Mouse (Mus musculus): Measurements from ENCODE around the gene Nr1i3. TPM values are rescaled to one million over a fixed set of nuclear protein-coding genes. Genes with fewer than 3 reads are reported as not detected.

Gene Nr1i3
- polyA plus RNA-seq, 1 experiment from 2014 or later = not detected

GRCm38 (mm10) chr1:171222238-171223155 is 8.7 kb downstream of the Nr1i3 start, which contains the start of gene Tomm40l:
Gene Tomm40l (minus strand): TSS chr1:171222514.
- WGBS = 3% methylated on average over 28 of the region's 28 CpGs
- peak; percentile 92 for DNase-seq (ENCODE audit: low spot score)
- Histone ChIP-seq H3K9ac (ENCODE audit: low read length) (peak within 1 kb of the TSS; percentile 44), H3K36me3 (ENCODE audit: control insufficient read depth, insufficient read depth, low read length) (no peaks in the 10 kb centered on the region), H3K9me3 (ENCODE audit: control insufficient read depth, low read length) (no peaks in the 10 kb centered on the region), H3K4me1 (ENCODE audit: control insufficient read depth, insufficient read depth, low read length) (0 out of 2 replicates have a peak, but pooled peaks cover 4% of the 10 kb centered on the region), H3K27me3 (ENCODE audit: control insufficient read depth, insufficient read depth, low read length) (no peaks in the 10 kb centered on the region), H3K4me2 (ENCODE audit: low read depth) (peak within 1 kb of the TSS; percentile 56), H3K27ac (ENCODE audit: low read depth, low read length) (0 out of 2 replicates have a peak within 1 kb of the TSS, but pooled peaks have one; percentile 58), H3K4me3 (ENCODE audit: low read depth, low read length) (peak within 1 kb of the TSS; percentile 50)
- ATAC-seq (ENCODE audit: insufficient read depth, low FRiP score, low TSS enrichment) = peak; percentile 97

DNA sequence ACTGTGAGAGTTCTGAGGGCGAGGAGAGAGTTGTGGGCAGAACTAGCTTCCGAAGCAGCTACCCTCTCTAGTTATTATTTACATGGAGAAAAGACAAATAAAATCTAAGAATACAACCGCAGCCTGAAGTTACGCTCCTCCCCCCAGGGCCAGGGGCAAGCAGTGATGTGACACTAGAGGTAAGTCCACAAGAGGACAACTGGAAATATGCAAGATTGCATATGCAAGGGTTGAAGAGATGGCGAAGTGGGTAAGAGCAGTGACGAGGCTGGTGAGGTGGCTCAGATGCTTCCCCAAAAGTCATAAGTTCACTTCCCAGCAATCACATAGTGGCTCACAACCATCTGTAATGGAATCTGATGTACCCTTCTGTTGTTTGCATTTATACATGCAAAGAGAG is 9.4 kb downstream of the Nr1i3 start:
- Histone ChIP-seq H3K36me3 (ENCODE audit: control insufficient read depth, insufficient read depth, low read length) (no peaks in the 10 kb centered on the region), H3K4me2 (ENCODE audit: low read depth) (peak overlapping the region; percentile 35), H3K27me3 (ENCODE audit: control insufficient read depth, insufficient read depth, low read length) (no peaks in the 10 kb centered on the region), H3K4me1 (ENCODE audit: control insufficient read depth, insufficient read depth, low read length) (0 out of 2 replicates have a peak, but pooled peaks cover 4% of the 10 kb centered on the region), H3K9me3 (ENCODE audit: control insufficient read depth, low read length) (no peaks in the 10 kb centered on the region), H3K4me3 (ENCODE audit: low read depth, low read length) (peak overlapping the region; percentile 23), H3K27ac (ENCODE audit: low read depth, low read length) (no peak overlapping the region), H3K9ac (ENCODE audit: low read length) (no peak overlapping the region)
- DNase-seq (ENCODE audit: low spot score) (no peak), ATAC-seq (ENCODE audit: insufficient read depth, low FRiP score, low TSS enrichment) (no peak)
- 90% methylated on average over 6 of the region's 6 CpGs for WGBS

- H3K4me1 ChIP-seq (ENCODE audit: control insufficient read depth, insufficient read depth, low read length) = 0 out of 2 replicates have a peak, but pooled peaks cover 4% of the 10 kb centered on the region
- H3K36me3 ChIP-seq (ENCODE audit: control insufficient read depth, insufficient read depth, low read length) = no peaks in the 10 kb centered on the region
- no peaks in the 10 kb centered on the region for H3K9me3 ChIP-seq (ENCODE audit: control insufficient read depth, low read length)
- no peaks in the 10 kb centered on the region for H3K27me3 ChIP-seq (ENCODE audit: control insufficient read depth, insufficient read depth, low read length)
- no peak overlapping the region for H3K4me2 ChIP-seq (ENCODE audit: low read depth)
- H3K9ac ChIP-seq (ENCODE audit: low read length) = no peak overlapping the region
- no peak overlapping the region for H3K27ac ChIP-seq (ENCODE audit: low read depth, low read length)
- ATAC-seq (ENCODE audit: insufficient read depth, low FRiP score, low TSS enrichment) (no peak), DNase-seq (ENCODE audit: low spot score) (no peak)
- no peak overlapping the region for H3K4me3 ChIP-seq (ENCODE audit: low read depth, low read length)
- WGBS = 94% methylated on average over 2 of the region's 2 CpGs
Observed at GRCm38 (mm10) chr1:171223796-171224195, 10.0 kb downstream of the Nr1i3 start.

DNA sequence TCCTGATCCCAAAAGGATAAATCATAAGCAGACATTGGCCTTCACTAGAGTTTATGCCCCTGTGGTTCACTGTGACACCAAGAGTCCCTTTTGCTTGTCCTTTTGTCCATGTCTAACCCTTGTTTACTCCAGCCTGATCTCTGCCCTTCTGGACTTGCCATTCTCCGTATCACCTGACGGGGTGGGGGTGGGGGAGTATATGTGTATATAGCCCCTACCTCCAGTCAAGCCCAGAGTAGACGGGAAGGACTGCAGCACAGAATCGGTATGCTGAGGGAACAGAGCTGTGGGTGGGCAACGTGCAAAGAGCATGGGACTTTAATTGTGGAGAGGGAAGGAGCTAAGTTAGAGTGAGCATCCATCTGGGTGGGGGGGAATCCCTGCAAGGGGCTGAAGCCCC is 11.1 kb downstream of the Nr1i3 start, which contains the start of gene Apoa2:
TSS of gene Apoa2 (plus strand) at position 198 of the 400 bp plus-strand sequence.
- WGBS = 73% methylated on average over 5 of the region's 5 CpGs
- Histone ChIP-seq H3K9me3 (ENCODE audit: control insufficient read depth, low read length) (no peaks in the 10 kb centered on the region), H3K4me2 (ENCODE audit: low read depth) (no peak within 1 kb of the TSS), H3K27ac (ENCODE audit: low read depth, low read length) (no peak within 1 kb of the TSS), H3K4me1 (ENCODE audit: control insufficient read depth, insufficient read depth, low read length) (0 out of 2 replicates have a peak, but pooled peaks cover 4% of the 10 kb centered on the region), H3K4me3 (ENCODE audit: low read depth, low read length) (no peak within 1 kb of the TSS), H3K9ac (ENCODE audit: low read length) (no peak within 1 kb of the TSS), H3K36me3 (ENCODE audit: control insufficient read depth, insufficient read depth, low read length) (no peaks in the 10 kb centered on the region), H3K27me3 (ENCODE audit: control insufficient read depth, insufficient read depth, low read length) (no peaks in the 10 kb centered on the region)
- ATAC-seq (ENCODE audit: insufficient read depth, low FRiP score, low TSS enrichment) = no peak
- DNase-seq (ENCODE audit: low spot score) = no peak

DNA sequence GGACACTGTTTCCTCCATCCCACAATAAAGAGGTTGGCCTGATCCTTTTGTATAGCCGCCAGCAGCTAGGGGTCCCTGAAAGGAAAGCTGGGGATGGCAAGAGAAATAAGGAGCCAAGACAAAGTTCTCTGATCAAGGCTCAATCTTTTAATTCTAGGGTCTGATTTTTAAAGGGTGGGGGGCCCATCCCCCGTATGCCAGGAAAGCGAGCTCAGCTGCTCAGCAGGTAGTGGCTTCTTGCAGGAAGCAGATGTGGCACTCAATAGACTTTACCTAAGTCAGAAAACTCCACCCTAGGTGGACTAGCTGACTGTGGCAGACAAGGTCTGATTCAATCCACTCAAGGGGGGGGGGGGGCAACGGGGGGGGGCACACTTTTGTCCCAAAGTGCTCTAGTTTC is 13.0 kb downstream of the Nr1i3 start:
- Histone ChIP-seq H3K27me3 (ENCODE audit: control insufficient read depth, insufficient read depth, low read length) (no peaks in the 10 kb centered on the region), H3K4me3 (ENCODE audit: low read depth, low read length) (no peak overlapping the region), H3K9ac (ENCODE audit: low read length) (no peak overlapping the region), H3K4me1 (ENCODE audit: control insufficient read depth, insufficient read depth, low read length) (no peaks in the 10 kb centered on the region), H3K4me2 (ENCODE audit: low read depth) (no peak overlapping the region), H3K9me3 (ENCODE audit: control insufficient read depth, low read length) (no peaks in the 10 kb centered on the region), H3K27ac (ENCODE audit: low read depth, low read length) (no peak overlapping the region), H3K36me3 (ENCODE audit: control insufficient read depth, insufficient read depth, low read length) (no peaks in the 10 kb centered on the region)
- ATAC-seq (ENCODE audit: insufficient read depth, low FRiP score, low TSS enrichment) (no peak), DNase-seq (ENCODE audit: low spot score) (no peak)
- WGBS = 51% methylated on average over 4 of the region's 4 CpGs

DNA sequence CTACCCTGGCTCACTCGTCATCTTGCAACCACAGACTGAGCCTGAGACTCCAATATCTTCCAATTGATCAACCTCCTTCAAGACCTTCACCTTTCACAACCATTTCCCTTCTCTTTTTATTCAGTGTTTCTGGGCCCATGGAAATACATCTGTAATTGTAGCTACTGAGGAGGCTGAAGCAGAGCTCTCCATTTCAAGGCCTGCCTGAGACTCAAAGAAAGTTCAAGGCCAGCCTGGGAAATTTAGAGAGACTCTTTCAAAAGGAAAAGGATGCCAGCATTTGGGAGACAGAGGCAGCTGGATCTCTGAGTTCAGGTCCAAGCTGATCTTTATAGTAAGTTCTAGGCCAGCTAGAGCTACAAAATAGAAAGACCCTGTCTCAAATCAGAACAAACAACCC is 14.1 kb downstream of the Nr1i3 start:
- H3K9ac ChIP-seq (ENCODE audit: low read length) = no peak overlapping the region
- DNase-seq (ENCODE audit: low spot score) = no peak
- no peaks in the 10 kb centered on the region for H3K4me1 ChIP-seq (ENCODE audit: control insufficient read depth, insufficient read depth, low read length)
- no peak for ATAC-seq (ENCODE audit: insufficient read depth, low FRiP score, low TSS enrichment)
- 88% methylated on average over 1 of the region's 1 CpGs for WGBS
- H3K36me3 ChIP-seq (ENCODE audit: control insufficient read depth, insufficient read depth, low read length) = no peaks in the 10 kb centered on the region
- H3K4me2 ChIP-seq (ENCODE audit: low read depth) = no peak overlapping the region
- H3K27me3 ChIP-seq (ENCODE audit: control insufficient read depth, insufficient read depth, low read length) = no peaks in the 10 kb centered on the region
- no peak overlapping the region for H3K4me3 ChIP-seq (ENCODE audit: low read depth, low read length)
- H3K27ac ChIP-seq (ENCODE audit: low read depth, low read length) = no peak overlapping the region
- H3K9me3 ChIP-seq (ENCODE audit: control insufficient read depth, low read length) = no peaks in the 10 kb centered on the region

GRCm38 (mm10) chr1:171229750-171230149 is 16.0 kb downstream of the Nr1i3 start:
- Histone ChIP-seq H3K4me1 (ENCODE audit: control insufficient read depth, insufficient read depth, low read length) (no peaks in the 10 kb centered on the region), H3K36me3 (ENCODE audit: control insufficient read depth, insufficient read depth, low read length) (peaks cover 7% of the 10 kb centered on the region; the same call in 1 of the 2 replicates), H3K4me2 (ENCODE audit: low read depth) (no peak overlapping the region), H3K27me3 (ENCODE audit: control insufficient read depth, insufficient read depth, low read length) (no peaks in the 10 kb centered on the region), H3K27ac (ENCODE audit: low read depth, low read length) (no peak overlapping the region), H3K4me3 (ENCODE audit: low read depth, low read length) (no peak overlapping the region), H3K9me3 (ENCODE audit: control insufficient read depth, low read length) (no peaks in the 10 kb centered on the region), H3K9ac (ENCODE audit: low read length) (no peak overlapping the region)
- ATAC-seq (ENCODE audit: insufficient read depth, low FRiP score, low TSS enrichment) (no peak), DNase-seq (ENCODE audit: low spot score) (no peak)
- WGBS = 54% methylated on average over 6 of the region's 6 CpGs

DNA sequence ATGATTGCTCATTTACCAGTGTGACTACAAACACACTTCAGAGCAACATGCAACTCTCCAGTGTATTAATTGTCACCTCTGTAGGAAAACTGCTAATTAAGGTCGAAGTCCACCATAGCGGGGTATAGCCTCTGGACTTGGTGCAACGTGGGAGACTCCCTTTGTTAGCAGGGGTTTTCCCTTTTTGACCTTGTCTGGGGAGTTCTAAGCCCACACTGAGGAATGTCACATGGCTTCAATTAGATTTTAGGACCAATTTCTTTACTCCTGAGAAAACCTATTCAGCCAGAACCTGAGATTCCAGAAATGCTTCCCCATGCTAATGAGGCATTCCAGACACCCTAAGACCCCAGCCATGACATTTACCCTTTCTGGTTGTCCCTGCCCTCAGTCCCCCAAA is 16.4 kb downstream of the Nr1i3 start:
- H3K4me3 ChIP-seq (ENCODE audit: low read depth, low read length) = no peak overlapping the region
- no peak overlapping the region for H3K4me2 ChIP-seq (ENCODE audit: low read depth)
- H3K36me3 ChIP-seq (ENCODE audit: control insufficient read depth, insufficient read depth, low read length) = peaks cover 8% of the 10 kb centered on the region
- H3K4me1 ChIP-seq (ENCODE audit: control insufficient read depth, insufficient read depth, low read length) = no peaks in the 10 kb centered on the region
- WGBS = 68% methylated on average over 3 of the region's 3 CpGs
- DNase-seq (ENCODE audit: low spot score) = no peak
- H3K9me3 ChIP-seq (ENCODE audit: control insufficient read depth, low read length) = no peaks in the 10 kb centered on the region
- no peak overlapping the region for H3K9ac ChIP-seq (ENCODE audit: low read length)
- no peak for ATAC-seq (ENCODE audit: insufficient read depth, low FRiP score, low TSS enrichment)
- H3K27me3 ChIP-seq (ENCODE audit: control insufficient read depth, insufficient read depth, low read length) = no peaks in the 10 kb centered on the region
- H3K27ac ChIP-seq (ENCODE audit: low read depth, low read length) = no peak overlapping the region

GRCm38 (mm10) chr1:171231844-171232243 is 18.1 kb downstream of the Nr1i3 start:
- Histone ChIP-seq H3K4me3 (ENCODE audit: low read depth, low read length) (no peak overlapping the region), H3K4me1 (ENCODE audit: control insufficient read depth, insufficient read depth, low read length) (no peaks in the 10 kb centered on the region), H3K9me3 (ENCODE audit: control insufficient read depth, low read length) (no peaks in the 10 kb centered on the region), H3K27ac (ENCODE audit: low read depth, low read length) (no peak overlapping the region), H3K9ac (ENCODE audit: low read length) (no peak overlapping the region), H3K27me3 (ENCODE audit: control insufficient read depth, insufficient read depth, low read length) (no peaks in the 10 kb centered on the region), H3K4me2 (ENCODE audit: low read depth) (no peak overlapping the region), H3K36me3 (ENCODE audit: control insufficient read depth, insufficient read depth, low read length) (peaks cover 16% of the 10 kb centered on the region)
- ATAC-seq (ENCODE audit: insufficient read depth, low FRiP score, low TSS enrichment) = no peak
- WGBS = 83% methylated on average over 4 of the region's 4 CpGs
- DNase-seq (ENCODE audit: low spot score) = no peak
